Mouse (Mus musculus) NIH3T3 (cell line): ENCODE measurements at regions not wholly inside any gene's neighbourhood (a gene's known extent, or its start where the extent isn't known, plus 50 kb on each side); places are given as distances from the start of the nearest gene placed in this dataset.

Experiments used
- DNase-seq: peaks from one replicate; pipeline ENCODE4 v3.0.0-alpha.2; 2012; ENCODE audit warnings: low read depth

DNA sequence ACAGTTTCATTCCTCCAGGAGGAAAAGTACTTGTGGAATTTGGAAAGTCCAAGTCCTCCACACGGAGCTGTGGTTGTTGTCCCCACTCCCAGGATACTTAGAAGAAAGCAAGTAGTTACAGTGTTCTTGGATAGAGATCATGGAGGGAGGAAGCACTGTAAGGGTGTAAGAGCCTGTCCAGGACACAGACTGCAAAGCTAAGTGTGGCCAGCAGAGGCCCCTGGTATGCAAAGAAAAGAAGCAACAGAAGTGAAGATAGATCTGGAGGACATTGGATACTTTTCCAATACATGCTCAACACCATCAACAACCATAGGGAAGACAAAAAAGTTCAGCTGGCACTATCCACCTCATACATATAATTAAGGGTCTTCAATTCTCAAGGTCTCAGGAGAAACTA is 197.4 kb downstream of the Meis1 start:
- DNase-seq = peak; percentile 70

DNA sequence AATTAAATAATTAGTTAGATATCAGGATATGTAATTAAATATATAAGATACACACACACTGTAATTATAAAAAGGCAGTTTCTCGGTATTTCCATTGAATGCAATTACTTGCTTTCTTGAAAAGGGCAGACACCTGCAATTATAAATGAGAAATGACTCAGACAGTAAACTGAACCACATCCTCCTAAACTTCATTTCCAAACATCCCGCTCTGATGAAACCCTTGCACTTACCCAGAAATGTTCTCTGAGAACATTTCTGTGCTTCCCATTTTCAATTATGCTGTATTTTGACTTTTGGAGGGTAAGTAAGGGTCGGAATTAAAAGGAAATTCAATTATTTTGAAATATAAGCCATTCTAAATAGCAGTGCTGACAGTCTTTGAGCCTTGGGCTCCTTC is 204.7 kb downstream of the Meis1 start:
- no peak for DNase-seq

DNA sequence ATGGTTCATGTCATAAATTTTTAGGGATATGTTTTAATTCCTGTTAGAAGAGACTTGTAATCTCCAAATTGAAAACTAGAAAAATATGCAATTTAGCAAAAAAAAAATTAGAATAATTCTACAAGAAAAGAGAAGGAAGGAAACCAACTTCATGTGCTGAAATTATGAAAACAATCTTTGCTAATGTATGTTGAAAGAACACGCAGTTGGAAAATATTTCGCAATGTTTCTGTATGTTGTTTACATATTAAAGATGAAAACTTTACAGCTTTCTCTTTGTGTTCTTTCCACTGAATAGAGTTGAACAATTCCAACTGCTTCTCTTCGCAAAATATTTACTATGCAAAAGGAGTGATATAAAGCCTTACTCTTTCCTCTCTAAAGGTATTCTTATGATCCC is 251.3 kb downstream of the Meis1 start:
- no peak for DNase-seq

DNA sequence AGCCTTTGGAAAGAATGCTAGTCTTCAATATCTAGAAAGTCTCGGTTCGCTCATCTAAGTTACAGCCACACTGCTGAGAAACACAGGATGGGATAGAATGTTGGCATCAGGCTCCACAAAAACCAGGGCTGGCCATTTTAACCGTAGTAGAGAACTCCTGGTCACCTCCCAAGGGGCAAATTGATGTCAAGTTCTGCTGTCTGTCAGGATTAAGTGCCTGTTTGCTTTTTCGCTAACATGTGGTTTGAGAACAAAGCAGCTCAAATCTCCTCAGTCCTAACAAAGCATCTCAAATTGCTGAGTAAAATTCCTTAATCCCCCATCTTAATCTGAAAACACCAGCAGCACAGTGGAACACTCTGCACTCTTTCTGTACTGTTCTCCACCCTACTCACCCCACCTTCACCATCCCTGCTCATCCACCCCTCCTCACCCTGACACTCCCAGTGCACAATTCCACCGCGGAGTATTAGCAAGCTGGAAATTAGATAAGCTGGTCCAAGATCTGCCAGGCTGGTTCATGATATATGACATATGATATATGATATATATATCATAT is 252.2 kb downstream of the Meis1 start:
- DNase-seq = no peak

DNA sequence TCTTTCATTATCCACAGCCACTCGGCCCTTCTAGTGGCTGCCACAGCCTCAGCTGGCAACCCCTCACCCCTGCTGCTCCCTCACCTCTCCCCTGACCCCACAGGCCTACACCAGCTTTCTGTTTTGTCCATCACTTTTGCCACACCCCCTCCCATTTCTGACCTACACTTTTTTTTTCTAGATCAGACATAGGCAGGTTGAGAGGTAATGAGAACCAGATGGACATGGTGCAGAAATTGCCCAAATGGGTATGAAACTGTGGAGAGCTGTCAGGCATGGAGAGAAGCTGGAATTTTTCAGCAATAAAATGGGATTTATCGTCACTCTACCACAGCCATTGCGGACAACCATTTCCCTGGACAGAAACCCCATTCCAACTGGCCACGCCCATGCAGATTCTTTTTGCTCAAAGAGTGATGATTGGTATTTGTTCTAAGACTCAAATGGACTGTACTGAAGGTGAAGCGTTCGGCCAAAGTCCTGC is 260.2 kb downstream of the Meis1 start:
- no peak for DNase-seq

DNA sequence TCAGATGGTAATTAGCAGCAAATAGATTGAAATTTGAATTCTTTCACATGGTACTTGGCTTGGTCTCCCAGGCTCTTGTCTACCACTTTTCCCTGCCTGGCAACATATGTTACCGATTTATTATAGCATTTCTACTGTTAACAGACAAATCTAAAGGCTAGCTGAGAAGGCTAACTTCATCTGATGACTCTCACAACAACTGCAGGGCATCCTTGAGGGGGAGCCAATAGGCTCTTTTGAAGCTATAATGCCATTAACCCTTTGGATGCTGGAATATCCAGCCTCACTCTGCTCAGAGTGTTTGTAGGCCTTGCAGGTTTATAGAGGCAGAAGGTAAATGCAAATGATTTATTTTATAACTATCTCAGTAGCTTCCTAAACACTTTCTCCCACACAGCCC is 262.2 kb downstream of the Meis1 start:
- no peak for DNase-seq

DNA sequence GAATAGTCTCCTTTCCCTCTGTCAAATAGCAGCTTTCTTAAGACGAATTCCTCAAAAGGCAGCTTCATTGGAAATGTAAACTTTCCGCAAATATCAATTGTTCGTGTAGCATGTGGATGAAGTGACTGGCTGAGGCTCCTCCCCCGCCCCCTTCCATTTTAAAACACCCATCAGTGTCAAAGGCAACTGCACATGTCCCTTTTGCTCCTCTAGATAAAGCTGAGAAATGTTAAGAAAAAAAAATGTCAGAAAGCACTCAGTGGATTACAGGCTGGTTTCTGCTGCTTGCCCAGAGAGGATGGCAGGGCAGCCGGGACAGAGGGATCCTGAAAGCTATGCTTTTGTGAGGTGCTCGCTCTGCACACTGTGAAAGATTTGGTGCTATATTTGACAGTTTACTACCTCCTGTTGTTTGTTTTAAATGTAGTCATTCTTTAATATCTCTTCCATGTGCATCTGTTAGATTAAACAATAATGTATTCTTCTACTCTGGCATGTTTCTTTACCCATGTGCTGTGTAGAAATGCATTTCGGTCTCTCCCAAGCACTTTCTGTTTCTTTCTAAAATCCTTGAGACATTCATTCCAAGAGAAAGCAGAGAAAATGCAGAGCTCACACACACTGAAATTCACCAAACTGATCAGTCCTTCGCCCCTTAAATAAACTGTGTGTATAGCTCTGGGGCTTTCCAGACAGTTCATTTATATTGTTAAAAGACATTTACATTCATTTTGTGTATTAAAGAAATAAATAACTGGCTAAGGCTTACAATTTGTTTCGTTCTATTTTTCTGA is 263.9 kb downstream of the Meis1 start:
- DNase-seq = no peak

- DNase-seq = no peak
Measured at GRCm38 (mm10) chr11:18753856-18754255, 264.9 kb downstream of the Meis1 start.

DNA sequence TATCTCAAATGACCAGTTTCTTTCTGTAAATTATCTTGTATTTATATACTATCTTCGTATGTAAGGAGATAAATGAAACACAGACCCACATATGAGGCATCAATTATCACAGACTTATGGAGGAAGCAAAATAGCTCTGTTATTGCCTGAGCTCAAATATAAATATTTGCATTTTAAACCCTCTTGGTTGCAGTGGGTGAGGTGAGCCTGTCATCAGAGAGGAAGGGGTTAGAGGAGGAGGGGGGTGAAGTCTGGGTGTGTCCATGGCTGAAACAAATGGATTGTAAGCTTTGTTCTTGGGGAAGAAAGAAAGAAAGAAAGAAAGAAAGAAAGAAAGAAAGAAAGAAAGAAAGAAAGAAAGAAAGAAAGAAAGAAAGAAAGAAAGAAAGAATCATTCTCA is 265.5 kb downstream of the Meis1 start:
- DNase-seq = no peak

GRCm38 (mm10) chr11:18752512-18752911 is 266.3 kb downstream of the Meis1 start:
- DNase-seq = no peak

DNA sequence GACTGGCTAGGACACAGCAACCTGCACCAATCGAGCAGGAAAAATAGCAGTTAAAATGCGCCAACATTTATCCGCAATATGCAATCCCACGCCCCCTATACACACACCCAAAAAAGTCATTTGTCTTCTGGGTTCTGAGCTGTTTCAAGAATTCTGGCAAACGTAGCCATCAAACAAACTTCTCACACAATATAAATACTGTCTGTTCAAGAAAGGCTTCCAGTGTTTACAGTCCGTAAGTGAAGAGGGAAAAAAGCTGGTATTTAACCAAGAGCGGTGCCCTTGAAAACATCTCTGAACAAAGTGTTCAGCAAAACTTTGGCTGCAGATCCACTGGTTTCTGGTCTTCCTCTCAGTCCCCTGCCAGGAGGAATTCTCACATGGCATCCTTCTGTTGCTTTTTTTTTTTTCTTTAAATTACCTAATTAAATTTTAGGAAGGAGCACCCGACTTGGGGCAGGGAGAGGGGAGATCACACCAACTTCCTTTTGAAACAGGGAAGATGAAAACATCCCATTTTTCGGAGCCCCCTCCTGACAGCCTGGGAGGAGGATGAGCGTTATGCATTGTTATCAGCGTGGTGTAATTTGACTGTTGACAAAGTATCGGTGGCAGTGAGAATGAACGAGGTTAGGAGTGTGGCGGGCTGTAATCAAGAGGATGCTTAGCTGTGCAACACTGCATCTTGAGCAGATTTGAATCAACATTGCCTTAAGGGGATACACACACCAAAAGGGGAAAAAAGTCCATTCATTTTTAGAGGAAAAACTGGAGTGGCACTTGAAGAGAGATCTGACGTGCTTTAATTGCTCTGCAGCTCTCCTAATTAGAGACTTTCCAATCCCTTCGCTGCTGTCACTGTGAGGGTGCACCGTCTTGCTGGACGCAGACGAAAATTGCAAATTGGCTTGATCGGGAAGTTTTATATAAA is 267.6 kb downstream of the Meis1 start:
- no peak for DNase-seq

GRCm38 (mm10) chr11:18750080-18750375 is 268.8 kb downstream of the Meis1 start:
- no peak for DNase-seq

GRCm38 (mm10) chr11:18749265-18750079 is 269.3 kb downstream of the Meis1 start:
- no peak for DNase-seq

GRCm38 (mm10) chr11:18747871-18748461 is 270.8 kb downstream of the Meis1 start:
- no peak for DNase-seq

- DNase-seq = no peak
Measured at GRCm38 (mm10) chr11:18747361-18747760, 271.4 kb downstream of the Meis1 start.

- no peak for DNase-seq
Measured at GRCm38 (mm10) chr11:18746486-18746885, 272.3 kb downstream of the Meis1 start.

GRCm38 (mm10) chr11:18745840-18746239 is 272.9 kb downstream of the Meis1 start:
- DNase-seq = no peak

DNA sequence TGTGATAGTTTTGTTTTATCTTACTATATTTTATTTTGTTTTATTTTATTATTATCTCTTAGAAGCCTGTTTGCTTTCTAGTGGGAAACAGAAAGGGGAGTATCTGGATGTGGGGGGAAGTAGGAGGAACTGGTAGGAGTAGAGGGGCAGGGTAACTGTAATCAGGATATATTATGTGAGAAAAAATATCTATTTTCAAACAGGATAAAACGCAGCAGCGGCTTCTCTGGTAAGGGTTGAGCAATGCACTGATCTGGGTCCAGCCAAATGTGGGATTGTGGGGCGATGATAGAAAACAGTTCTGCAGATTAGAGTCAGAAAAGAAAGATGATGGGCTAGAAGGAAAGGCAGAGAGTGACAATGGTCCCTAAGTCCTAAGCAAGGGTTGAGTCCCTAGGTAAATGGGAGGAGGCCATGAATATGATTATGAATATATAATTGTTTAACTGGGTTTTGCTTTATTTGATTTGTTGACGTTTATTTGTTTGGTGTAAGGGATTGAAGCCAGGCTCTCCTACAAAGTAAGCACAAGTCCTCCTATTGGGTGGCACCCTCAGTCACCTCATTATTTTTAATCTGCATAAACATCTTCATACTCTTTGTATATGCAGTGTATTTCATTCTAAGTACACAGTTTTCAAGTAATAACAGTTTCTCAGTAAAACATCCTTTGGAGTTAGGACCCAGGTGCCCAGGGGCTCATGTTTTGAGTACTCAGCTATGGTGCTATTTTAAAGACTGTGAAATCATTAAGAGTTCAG is 283.7 kb downstream of the Meis1 start:
- DNase-seq = no peak

DNA sequence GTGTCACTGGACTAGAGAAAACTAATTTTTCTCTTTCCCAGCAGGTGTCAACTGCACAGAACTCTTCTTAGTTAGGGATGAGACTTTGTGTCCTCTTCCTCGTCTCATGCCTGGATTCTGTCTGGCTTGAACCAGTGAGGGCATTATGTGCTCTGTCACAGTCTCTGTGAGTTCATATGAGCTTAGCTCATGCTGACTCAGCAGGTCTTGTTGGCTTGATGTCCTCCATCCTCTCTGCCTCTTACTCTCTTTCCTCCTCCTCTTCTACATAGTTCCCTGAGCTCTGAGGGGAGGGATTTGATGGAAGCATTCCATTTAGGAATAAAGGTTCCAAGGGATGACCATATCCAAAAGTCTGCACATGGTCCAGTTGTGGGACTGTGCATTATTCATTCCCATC is 284.7 kb downstream of the Meis1 start:
- DNase-seq = no peak

DNA sequence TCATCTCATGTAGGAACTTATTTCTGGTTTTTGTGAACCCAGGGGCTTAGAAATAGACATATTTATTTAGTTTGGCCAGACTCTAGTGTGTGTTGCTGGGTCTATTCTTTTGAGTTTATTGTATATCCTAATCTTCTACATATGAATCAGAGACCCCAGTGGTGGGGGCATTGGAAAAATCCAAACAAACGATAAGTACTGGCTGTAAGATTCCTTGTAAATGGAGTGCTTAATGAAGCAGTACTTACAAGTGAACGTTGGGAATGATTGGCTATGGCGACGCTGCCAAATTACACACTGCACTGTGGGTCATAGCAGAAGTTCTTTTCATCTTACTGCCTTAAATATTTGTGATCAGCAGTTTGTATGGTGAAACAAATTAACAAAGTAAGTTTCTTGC is 289.0 kb downstream of the Meis1 start:
- no peak for DNase-seq

- no peak for DNase-seq
Measured at GRCm38 (mm10) chr11:18722770-18723169, 296.0 kb downstream of the Meis1 start.
